Mouse (Mus musculus): Measurements from ENCODE around the gene Ing1.
"Not testable (repeated sequence)": the region's sequence is repeated elsewhere in the genome, so short reads cannot be mapped to it uniquely, and the experiment has no call there.

The Ing1 gene

GRCm38 (mm10) chr8:11551497-11551896 is 3.9 kb upstream of the Ing1 start:
- DNase-seq (ENCODE audit: low read depth), result not testable (repeated sequence)

GRCm38 (mm10) chr8:11552390-11552789 is 3.0 kb upstream of the Ing1 start:
- DNase-seq (ENCODE audit: low read depth), result no peak

- peak; percentile 99 for DNase-seq (ENCODE audit: low read depth)
Observed at GRCm38 (mm10) chr8:11555720-11556591, 585 bp downstream of the Ing1 start.

GRCm38 (mm10) chr8:11556691-11557423 is 1.5 kb downstream of the Ing1 start:
- no peak for DNase-seq (ENCODE audit: low read depth)

GRCm38 (mm10) chr8:11557424-11557767 is 2.0 kb downstream of the Ing1 start:
- DNase-seq (ENCODE audit: low read depth), result no peak

GRCm38 (mm10) chr8:11557768-11558629 is 2.6 kb downstream of the Ing1 start:
- DNase-seq (ENCODE audit: low read depth), result peak; percentile 93

GRCm38 (mm10) chr8:11559511-11559910 is 4.1 kb downstream of the Ing1 start:
- DNase-seq (ENCODE audit: low read depth), result no peak

- DNase-seq (ENCODE audit: low read depth), result no peak
Observed at GRCm38 (mm10) chr8:11560220-11560619, 4.8 kb downstream of the Ing1 start.

GRCm38 (mm10) chr8:11564236-11564635 is 8.9 kb downstream of the Ing1 start:
- no peak for DNase-seq (ENCODE audit: low read depth)

- no peak for DNase-seq (ENCODE audit: low read depth)
Observed at GRCm38 (mm10) chr8:11564721-11565120, 9.3 kb downstream of the Ing1 start.

GRCm38 (mm10) chr8:11568193-11568592 is 12.8 kb downstream of the Ing1 start:
- DNase-seq (ENCODE audit: low read depth), result not testable (repeated sequence)

- no peak for DNase-seq (ENCODE audit: low read depth)
Observed at GRCm38 (mm10) chr8:11569260-11570097, 14.1 kb downstream of the Ing1 start.

GRCm38 (mm10) chr8:11570742-11571141 is 15.4 kb downstream of the Ing1 start:
- no peak for DNase-seq (ENCODE audit: low read depth)

GRCm38 (mm10) chr8:11571950-11572349 is 16.6 kb downstream of the Ing1 start:
- DNase-seq (ENCODE audit: low read depth), result no peak

- no peak for DNase-seq (ENCODE audit: low read depth)
Observed at GRCm38 (mm10) chr8:11572428-11572827, 17.1 kb downstream of the Ing1 start.

GRCm38 (mm10) chr8:11574911-11575603 is 19.7 kb downstream of the Ing1 start:
- DNase-seq (ENCODE audit: low read depth), result no peak

GRCm38 (mm10) chr8:11575604-11576384 is 20.4 kb downstream of the Ing1 start:
- DNase-seq (ENCODE audit: low read depth), result no peak

- no peak for DNase-seq (ENCODE audit: low read depth)
Observed at GRCm38 (mm10) chr8:11585513-11586373, 30.4 kb downstream of the Ing1 start.

- DNase-seq (ENCODE audit: low read depth), result no peak
Observed at GRCm38 (mm10) chr8:11586374-11586745, 31.0 kb downstream of the Ing1 start.

Measured in c-Kit-positive CD71-positive TER-119-negative erythroid progenitor cells, embryonic 14.5 days (primary cell).